Mouse (Mus musculus) forebrain, postnatal 0 days (tissue): Measurements from ENCODE around the gene Msln. TPM values are rescaled to one million over a fixed set of nuclear protein-coding genes. Genes with fewer than 3 reads are reported as not detected.

Experiments
- ATAC-seq: fragments of 200-750 bp; cut with Nextera tagmentation; 2 replicates; pipeline ENCODE4 v1.8.0; 2017; ENCODE audit warnings: mild to moderate bottlenecking, moderate library complexity
- DNase-seq: peaks from one replicate; pipeline ENCODE4 v3.0.0-alpha.2; 2015
- H3K27ac ChIP-seq: fragments of 300-500 bp; sonication (generic); 2 replicates; pipeline ENCODE4 v1.5.1; 2014; ENCODE audit warnings: low read depth, mild to moderate bottlenecking, antibody characterized with exemption, low read length, moderate library complexity, mixed read lengths
- H3K27me3 ChIP-seq: fragments of 300-500 bp; sonication (generic); 2 replicates; pipeline ENCODE4 v1.6.1; 2014; ENCODE audit warnings: mild to moderate bottlenecking, low read length, mixed read lengths; ENCODE audit not compliant: insufficient read depth
- H3K36me3 ChIP-seq: fragments of 300-500 bp; sonication (generic); 2 replicates; pipeline ENCODE4 v1.6.1; 2014; ENCODE audit warnings: mild to moderate bottlenecking, moderate library complexity; ENCODE audit not compliant: insufficient read depth
- H3K4me1 ChIP-seq: fragments of 300-500 bp; sonication (generic); 2 replicates; pipeline ENCODE4 v1.6.1; 2014; ENCODE audit warnings: antibody characterized with exemption; ENCODE audit not compliant: insufficient read depth
- H3K4me2 ChIP-seq: fragments of 300-500 bp; sonication (generic); 2 replicates; pipeline ENCODE4 v1.6.1; 2014; ENCODE audit warnings: low read depth, mild to moderate bottlenecking, moderate library complexity
- H3K4me3 ChIP-seq: fragments of 300-500 bp; sonication (generic); 2 replicates; pipeline ENCODE4 v1.5.1; 2014; ENCODE audit warnings: low read depth, low read length, mixed read lengths
- H3K9ac ChIP-seq: fragments of 300-500 bp; sonication (generic); 2 replicates; pipeline ENCODE4 v1.6.1; 2014; ENCODE audit warnings: mild to moderate bottlenecking
- H3K9me3 ChIP-seq: fragments of 300-500 bp; sonication (generic); 2 replicates; pipeline ENCODE4 v1.6.1; 2016; ENCODE audit warnings: low read length
- CTCF ChIP-seq: sonication (generic); IDR thresholded peaks from 2 replicates; pipeline ENCODE4 v1.5.1; 2016; ENCODE audit warnings: antibody characterized with exemption, control low read depth, low read depth
- WGBS: fragments of 180-500 bp; shearing (Covaris S2); extraction: QIAGEN DNeasy Blood & Tissue Kit; methylation state at CpG from one replicate; pipeline ENCODE4 v1.1.7; 2014; 5-methylcytosine and 5-hydroxymethylcytosine counted together
- polyA plus RNA-seq: library from polyadenylated mRNA; unstranded; fragments of >200 nt; fragmentation: Nextera tagmentation; extraction: Ambion mirVana; gene quantifications from 2 replicates; pipeline ENCODE4 v1.2.1, GENCODE M21; 2015
- total RNA-seq: library from RNA; depleted of rRNA; stranded (reverse); fragments of >200 nt; gene quantifications from 2 replicates; pipeline ENCODE4 v1.2.3, GENCODE M21; 2014

Gene Msln
- total and polyA plus RNA-seq, 2 experiments from 2014 or later, result 1.3 to 4.0 TPM

DNA sequence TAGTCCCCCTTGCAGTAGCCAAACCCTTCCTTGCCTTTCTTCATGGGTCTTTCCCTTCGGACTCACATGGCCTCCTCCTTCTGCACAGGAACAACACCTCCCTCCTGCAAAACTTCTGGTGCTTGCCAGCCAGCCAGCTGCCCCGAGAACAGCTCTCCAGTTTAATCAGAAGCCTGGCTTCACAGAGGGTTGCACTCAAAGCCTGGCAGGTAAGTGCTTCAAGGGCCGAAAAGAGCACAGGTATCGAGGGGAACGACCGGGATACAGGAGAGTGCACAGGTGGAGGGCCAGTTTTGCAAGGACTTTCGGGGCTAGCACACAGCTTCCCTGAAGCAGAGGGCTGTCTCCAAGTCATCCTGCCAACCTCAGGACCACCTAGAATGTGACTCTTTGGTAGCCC, 15.3 kb downstream of the Msln start:
- Histone ChIP-seq H3K4me2 (no peak overlapping the region), H3K9me3 (no peaks in the 10 kb centered on the region), H3K9ac (no peak overlapping the region), H3K4me3 (no peak overlapping the region), H3K27me3 (no peaks in the 10 kb centered on the region), H3K27ac (no peak overlapping the region), H3K36me3 (no peaks in the 10 kb centered on the region), H3K4me1 (no peaks in the 10 kb centered on the region)
- no peak for DNase-seq
- 81% methylated on average over 7 of the region's 7 CpGs for WGBS
- TF ChIP-seq CTCF, result no peak
- no peak for ATAC-seq

DNA sequence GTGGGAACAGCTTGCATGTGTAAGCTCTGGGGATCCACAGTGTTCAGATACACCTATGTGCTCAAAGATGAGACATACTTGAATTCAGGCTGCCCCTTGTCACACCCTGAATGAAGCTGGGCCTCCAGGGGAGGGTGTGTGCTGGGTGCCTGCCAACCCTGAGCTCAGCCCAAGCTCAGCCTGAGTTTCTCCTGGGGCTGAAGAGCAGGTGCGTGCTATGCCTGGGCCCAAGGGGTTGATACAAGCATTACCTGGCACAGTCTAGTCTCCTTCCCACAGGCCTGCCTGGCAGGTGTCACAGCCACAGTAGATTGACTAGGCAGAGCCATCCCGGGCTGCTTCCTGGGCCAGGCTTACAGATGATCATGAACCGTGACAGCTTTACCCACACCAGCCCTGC, 18.4 kb downstream of the Msln start, which contains the start of gene Mslnl:
Gene Mslnl (plus strand): TSS at position 298 of the 400 bp plus-strand sequence.
- WGBS, result 78% methylated on average over 3 of the region's 3 CpGs
- no peaks in the 10 kb centered on the region for H3K9me3 ChIP-seq
- H3K27me3 ChIP-seq, result no peaks in the 10 kb centered on the region
- no peak within 1 kb of the TSS for H3K4me3 ChIP-seq
- H3K27ac ChIP-seq, result no peak within 1 kb of the TSS
- TF ChIP-seq CTCF, result no peak
- ATAC-seq, result no peak
- peaks cover 8% of the 10 kb centered on the region; the same call in 1 of the 2 replicates for H3K36me3 ChIP-seq
- no peaks in the 10 kb centered on the region for H3K4me1 ChIP-seq
- no peak for DNase-seq
- H3K4me2 ChIP-seq, result no peak within 1 kb of the TSS
- H3K9ac ChIP-seq, result no peak within 1 kb of the TSS

DNA sequence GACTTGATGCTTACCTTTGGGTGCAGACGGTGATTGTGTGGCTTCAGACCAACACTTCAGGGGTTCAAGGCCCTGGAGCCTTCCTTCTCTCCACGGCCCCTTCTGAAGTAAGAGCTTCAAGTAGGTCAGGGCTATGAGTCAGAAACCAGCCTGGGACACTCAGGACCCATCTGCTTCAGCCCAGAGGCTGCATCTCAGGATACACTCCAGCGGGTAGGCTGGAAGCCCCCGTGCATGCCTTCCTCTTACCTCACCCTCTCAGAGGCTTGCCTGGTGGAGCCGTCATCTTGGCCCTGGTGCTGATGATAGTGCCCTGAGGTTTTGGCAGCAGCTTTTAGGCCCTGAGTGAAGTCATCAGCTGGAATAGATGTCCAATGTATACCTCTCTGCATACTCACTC, 18.9 kb downstream of the Msln start:
- Histone ChIP-seq H3K4me1 (no peaks in the 10 kb centered on the region), H3K9me3 (no peaks in the 10 kb centered on the region), H3K4me2 (no peak overlapping the region), H3K4me3 (no peak overlapping the region), H3K36me3 (peaks cover 13% of the 10 kb centered on the region; the same call in 1 of the 2 replicates), H3K27me3 (no peaks in the 10 kb centered on the region), H3K27ac (no peak overlapping the region), H3K9ac (no peak overlapping the region)
- no peak for DNase-seq
- TF ChIP-seq CTCF, result no peak
- WGBS, result 87% methylated on average over 5 of the region's 5 CpGs
- ATAC-seq, result no peak

DNA sequence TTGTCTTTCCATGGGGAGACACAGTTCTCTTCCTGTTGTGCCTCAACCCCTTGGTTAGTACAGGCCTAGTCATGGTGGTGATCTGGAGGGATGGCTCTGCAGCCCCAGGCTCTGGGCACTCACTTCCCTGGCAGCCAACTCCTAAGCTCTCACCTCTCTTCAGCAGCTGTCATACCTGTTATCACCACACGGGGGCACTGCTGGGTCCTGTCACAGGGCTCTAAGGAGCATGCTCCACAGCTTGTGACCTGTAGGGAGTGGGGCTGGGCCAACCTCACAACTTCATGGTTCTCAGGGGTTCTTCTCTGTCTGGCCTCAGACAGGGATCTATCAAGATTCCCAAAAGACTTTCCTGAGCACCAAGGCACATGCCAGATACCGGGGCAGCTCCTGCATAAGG, 22.1 kb downstream of the Msln start:
- H3K36me3 ChIP-seq, result peaks cover 15% of the 10 kb centered on the region; the same call in 1 of the 2 replicates
- no peak for ATAC-seq

DNA sequence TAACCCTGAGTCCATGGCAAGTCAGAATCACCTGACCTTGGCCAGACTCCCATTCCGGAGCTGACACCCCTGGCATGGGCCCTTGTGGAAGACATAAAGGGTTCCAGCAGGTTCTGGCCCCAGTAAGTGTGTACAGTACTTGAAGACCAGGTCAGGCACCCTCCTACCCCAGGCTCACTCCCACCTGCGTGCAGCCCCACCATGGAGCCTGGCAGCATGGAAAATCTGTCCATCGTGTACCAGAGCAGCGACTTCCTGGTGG, 26.2 kb downstream of the Msln start:
- Histone ChIP-seq H3K36me3 (peaks cover 15% of the 10 kb centered on the region; the same call in 1 of the 2 replicates), H3K9me3 (no peaks in the 10 kb centered on the region), H3K4me2 (peak overlapping the region; percentile 94), H3K4me1 (peaks cover 13% of the 10 kb centered on the region; the same call in 1 of the 2 replicates), H3K27ac (peak overlapping the region; percentile 62; the same call in 1 of the 2 replicates), H3K9ac (peak overlapping the region; percentile 61), H3K4me3 (peak overlapping the region; percentile 67), H3K27me3 (no peaks in the 10 kb centered on the region)
- no peak for TF ChIP-seq CTCF
- 19% methylated on average over 4 of the region's 4 CpGs for WGBS
- DNase-seq, result no peak
- no peak for ATAC-seq

More for the DNA sequence above, 22.1 kb downstream of the Msln start:
- Histone ChIP-seq H3K4me3 (no peak overlapping the region), H3K9me3 (no peaks in the 10 kb centered on the region), H3K9ac (no peak overlapping the region), H3K27me3 (no peaks in the 10 kb centered on the region), H3K4me1 (peaks cover 9% of the 10 kb centered on the region; the same call in 1 of the 2 replicates), H3K4me2 (no peak overlapping the region), H3K27ac (no peak overlapping the region)
- whole genome bisulfite sequencing, result 19% methylated on average over 2 of the region's 2 CpGs
- peak; percentile 95 for TF ChIP-seq CTCF
- DNase-seq, result peak; percentile 87

DNA sequence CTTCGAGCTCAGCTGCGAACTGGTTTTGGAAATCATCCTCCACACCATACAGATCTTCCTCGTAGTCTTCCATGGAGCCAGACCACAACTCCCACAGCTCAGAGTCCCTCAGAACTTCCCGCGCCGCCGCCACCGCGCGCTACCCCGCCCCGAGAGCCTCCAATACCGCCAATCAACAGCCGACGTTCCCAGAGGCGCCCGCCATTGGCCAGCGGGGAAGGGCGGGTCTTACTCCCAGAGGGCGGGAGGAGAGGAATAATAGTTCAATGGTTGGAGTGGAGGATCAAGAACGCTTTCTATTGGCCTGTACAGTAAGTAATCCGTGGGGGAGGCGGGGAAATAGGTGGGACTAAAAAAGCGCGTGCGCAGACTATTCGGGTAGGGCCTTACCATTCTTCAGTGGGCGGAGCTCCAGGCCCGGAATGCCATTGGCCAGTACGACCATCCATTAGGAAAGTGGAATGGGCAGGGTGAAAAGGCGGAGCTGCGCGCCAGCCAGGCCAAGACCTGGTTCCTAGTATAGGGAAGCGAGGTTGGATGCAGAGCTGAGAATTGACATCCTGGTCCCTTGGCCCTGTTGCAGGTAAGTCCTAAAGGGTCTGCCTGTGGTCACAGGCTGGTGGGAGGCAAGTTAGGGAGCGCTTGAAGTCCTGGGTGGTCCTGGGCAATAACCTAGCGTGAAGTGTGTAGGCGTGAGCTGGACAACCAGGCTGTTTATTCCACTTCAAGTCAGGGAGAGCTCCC, 26.7 kb downstream of the Msln start, which contains the start of the genes Chtf18 and Rpusd1:
Gene Chtf18 (minus strand): TSS at position 155 of the 744 bp plus-strand sequence.
Gene Rpusd1 (plus strand): TSS at position 406 of the 744 bp plus-strand sequence.
- peak; percentile 99 for ATAC-seq

DNA sequence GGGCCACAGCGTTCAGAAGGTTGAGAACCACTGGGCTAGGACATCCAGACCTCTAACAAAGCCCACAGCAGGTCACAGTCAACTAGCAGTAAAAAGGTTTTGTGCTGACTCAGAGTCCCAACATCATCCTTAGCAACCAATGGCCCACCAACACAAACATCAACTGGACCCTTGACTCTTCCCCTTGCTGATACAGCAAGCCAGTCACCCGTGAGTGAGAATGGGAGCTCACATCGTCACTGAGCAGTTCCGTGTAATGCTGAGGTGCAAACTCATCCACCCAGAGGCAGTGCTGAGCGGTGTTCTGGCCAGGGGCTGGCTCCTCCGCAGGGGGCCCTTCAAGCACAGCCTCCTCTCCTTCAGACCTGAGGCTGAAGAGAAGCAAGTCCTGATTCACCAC, 28.9 kb downstream of the Msln start:
- Histone ChIP-seq H3K4me3 (no peak overlapping the region), H3K36me3 (peaks cover 2% of the 10 kb centered on the region; the same call in 1 of the 2 replicates), H3K27me3 (no peaks in the 10 kb centered on the region), H3K27ac (no peak overlapping the region), H3K9me3 (no peaks in the 10 kb centered on the region), H3K9ac (no peak overlapping the region), H3K4me1 (peaks cover 13% of the 10 kb centered on the region; the same call in 1 of the 2 replicates), H3K4me2 (no peak overlapping the region)
- ATAC-seq (no peak), DNase-seq (no peak)
- no peak for TF ChIP-seq CTCF
- WGBS, result 81% methylated on average over 6 of the region's 6 CpGs

More for the DNA sequence above, 26.7 kb downstream of the Msln start, which contains the start of the genes Chtf18 and Rpusd1:
- Histone ChIP-seq H3K27ac (peak within 1 kb of the TSS; percentile 62; the same call in 1 of the 2 replicates), H3K4me1 (peaks cover 13% of the 10 kb centered on the region; the same call in 1 of the 2 replicates), H3K27me3 (no peaks in the 10 kb centered on the region), H3K4me2 (peak within 1 kb of the TSS; percentile 94), H3K36me3 (peaks cover 15% of the 10 kb centered on the region; the same call in 1 of the 2 replicates), H3K4me3 (peak within 1 kb of the TSS; percentile 67), H3K9ac (peak within 1 kb of the TSS; percentile 61), H3K9me3 (no peaks in the 10 kb centered on the region)
- TF ChIP-seq CTCF, result no peak
- DNase-seq, result peak; percentile 100
- WGBS, result 2% methylated on average over 37 of the region's 37 CpGs
